Mouse (Mus musculus) large intestine, adult 2 months (tissue): ENCODE measurements at regions not wholly inside any gene's neighbourhood (a gene's known extent, or its start where the extent isn't known, plus 50 kb on each side); places are given as distances from the start of the nearest gene placed in this dataset.

Source experiments
- DNase-seq: peaks from one replicate; pipeline ENCODE4 v3.0.0-alpha.2; 2012; ENCODE audit warnings: low read depth, low spot score
- WGBS: fragments of 180-500 bp; shearing (Covaris S2); methylation state at CpG from one replicate; pipeline ENCODE4 v1.1.7; 2018; 5-methylcytosine and 5-hydroxymethylcytosine counted together

GRCm38 (mm10) chr6:94789308-94789763, 89.4 kb upstream of the Lrig1 start:
- WGBS = 25% methylated on average over 5 of the region's 5 CpGs
- no peak for DNase-seq

GRCm38 (mm10) chr6:94783471-94783870, 83.5 kb upstream of the Lrig1 start:
- no peak for DNase-seq
- 64% methylated on average over 1 of the region's 1 CpGs for WGBS

- WGBS = 59% methylated on average over 4 of the region's 4 CpGs
- no peak for DNase-seq
These were observed 80.7 kb upstream of the Lrig1 start for GRCm38 (mm10) chr6:94780621-94781020.

GRCm38 (mm10) chr6:94779854-94780253, 79.9 kb upstream of the Lrig1 start:
- 28% methylated on average over 7 of the region's 7 CpGs for WGBS
- DNase-seq = peak; percentile 43

- WGBS = 35% methylated on average over 7 of the region's 7 CpGs
- DNase-seq = no peak
These were observed 79.3 kb upstream of the Lrig1 start for GRCm38 (mm10) chr6:94779213-94779612.

- WGBS = 29% methylated on average over 1 of the region's 1 CpGs
- DNase-seq = no peak
These were observed 78.8 kb upstream of the Lrig1 start for GRCm38 (mm10) chr6:94778797-94779196.

- 72% methylated on average over 4 of the region's 4 CpGs for WGBS
- no peak for DNase-seq
These were observed 76.6 kb upstream of the Lrig1 start for GRCm38 (mm10) chr6:94776585-94776984.

- WGBS = 96% methylated on average over 3 of the region's 3 CpGs
- no peak for DNase-seq
These were observed 74.9 kb upstream of the Lrig1 start for GRCm38 (mm10) chr6:94774871-94775270.

GRCm38 (mm10) chr6:94773604-94774486, 73.9 kb upstream of the Lrig1 start:
- 60% methylated on average over 27 of the region's 27 CpGs for WGBS
- no peak for DNase-seq

- no peak for DNase-seq
- WGBS = 83% methylated on average over 12 of the region's 12 CpGs
These were observed 73.1 kb upstream of the Lrig1 start for GRCm38 (mm10) chr6:94772868-94773603.

GRCm38 (mm10) chr6:94772391-94772790, 72.4 kb upstream of the Lrig1 start:
- WGBS = 88% methylated on average over 7 of the region's 7 CpGs
- DNase-seq = no peak

- 83% methylated on average over 5 of the region's 5 CpGs for WGBS
- DNase-seq = no peak
These were observed 68.3 kb upstream of the Lrig1 start for GRCm38 (mm10) chr6:94768230-94768629.

- DNase-seq = no peak
- WGBS = 93% methylated on average over 6 of the region's 6 CpGs
These were observed 65.8 kb upstream of the Lrig1 start for GRCm38 (mm10) chr6:94765724-94766123.

- WGBS = 65% methylated on average over 6 of the region's 6 CpGs
- DNase-seq = no peak
These were observed 61.4 kb upstream of the Lrig1 start for GRCm38 (mm10) chr6:94761341-94761740.

GRCm38 (mm10) chr6:94760629-94761111, 60.7 kb upstream of the Lrig1 start:
- DNase-seq = no peak
- WGBS = 79% methylated on average over 17 of the region's 17 CpGs

- no peak for DNase-seq
- 96% methylated on average over 1 of the region's 1 CpGs for WGBS
These were observed 59.7 kb upstream of the Lrig1 start for GRCm38 (mm10) chr6:94759649-94760048.

GRCm38 (mm10) chr6:94756006-94756405, 56.0 kb upstream of the Lrig1 start:
- no peak for DNase-seq
- WGBS = 56% methylated on average over 4 of the region's 4 CpGs

- 31% methylated on average over 13 of the region's 13 CpGs for WGBS
- DNase-seq = peak; percentile 47
These were observed 55.4 kb upstream of the Lrig1 start for GRCm38 (mm10) chr6:94755297-94755831.

GRCm38 (mm10) chr6:94754522-94754921, 54.6 kb upstream of the Lrig1 start:
- no peak for DNase-seq
- WGBS = 41% methylated on average over 3 of the region's 3 CpGs

GRCm38 (mm10) chr6:94751101-94751440, 51.1 kb upstream of the Lrig1 start:
- WGBS = 54% methylated on average over 8 of the region's 8 CpGs
- DNase-seq = no peak
